In the genomic region with DNA sequence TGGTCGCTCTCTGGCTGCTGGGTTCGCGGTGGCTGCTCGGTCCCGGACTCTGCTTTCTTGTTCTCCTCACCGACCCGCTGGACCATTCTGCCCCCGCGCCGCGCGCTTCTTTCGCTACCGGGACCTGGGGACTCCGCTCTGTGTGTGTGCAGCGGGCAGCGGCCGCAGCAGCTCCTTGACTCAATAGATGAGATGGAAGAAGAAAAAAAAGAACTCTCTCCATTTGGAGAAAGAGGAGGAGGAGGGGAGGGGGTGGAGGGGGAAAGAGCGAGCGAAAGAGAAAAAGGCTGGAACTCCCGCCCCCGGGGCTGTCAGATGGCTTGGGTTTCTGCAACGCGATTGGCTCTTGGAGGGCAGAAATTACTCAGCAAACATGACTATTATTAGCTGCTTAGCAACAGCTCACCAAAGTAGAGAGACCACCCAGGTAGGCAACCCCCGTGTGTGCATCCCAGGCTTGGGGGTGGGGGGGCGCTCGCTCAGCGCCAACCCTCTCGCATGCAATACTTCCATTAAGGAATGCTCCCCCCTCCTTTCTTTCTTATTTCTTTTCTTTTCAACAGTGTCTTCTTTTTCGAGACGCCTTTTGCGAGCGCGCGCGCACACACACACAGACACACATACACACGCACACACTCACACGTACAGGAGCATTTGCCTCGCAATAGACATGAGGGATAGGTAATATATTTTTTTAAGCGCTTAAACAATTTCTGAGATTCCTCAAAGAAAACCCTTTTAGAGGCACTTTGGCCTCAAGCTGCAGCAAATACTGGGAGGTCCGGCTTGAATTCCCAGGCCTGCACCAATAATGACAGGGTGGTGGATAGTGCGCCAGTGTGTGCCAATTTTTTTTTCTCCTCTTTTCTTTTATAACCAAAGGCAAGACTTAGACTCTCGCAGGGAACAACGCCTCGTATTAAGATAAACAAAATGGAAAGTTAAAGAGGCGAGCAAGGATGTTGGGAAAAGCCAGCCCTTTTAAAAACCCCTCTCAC, we compare ENCODE assay signal across 8 mouse cellular contexts. TPM values are rescaled to one million over a fixed set of nuclear protein-coding genes. Genes with fewer than 3 reads are reported as not detected.
DNase-seq lines count a peak whose midpoint lies in the region; ATAC-seq and TF ChIP-seq lines count a peak whose summit lies in the region.

No protein-coding gene starts in this region.

- H3K4me3 ChIP-seq in hindbrain, embryonic 14.5 days (replicated peaks; ENCODE audit: low read length): peak overlapping the region; percentile 96

- peak overlapping the region; percentile 98 for H3K27ac ChIP-seq in hindbrain, embryonic 14.5 days

- H3K9me3 ChIP-seq in hindbrain, embryonic 14.5 days (ENCODE audit: control insufficient read depth, low read length): no peaks in the 10 kb centered on the region

- H3K9ac ChIP-seq in hindbrain, embryonic 14.5 days: peak overlapping the region; percentile 95

- no peak for TF ChIP-seq CTCF in Patski (IDR thresholded peaks at IDR 0.05)

- no peaks in the 10 kb centered on the region for H3K36me3 ChIP-seq in hindbrain, embryonic 14.5 days (replicated peaks; ENCODE audit: control insufficient read depth, insufficient read depth)

- under 1% methylated on average over 46 of the region's 46 CpGs for WGBS in hindbrain, embryonic 14.5 days

- peak overlapping the region; percentile 85 for H3K4me2 ChIP-seq in hindbrain, embryonic 14.5 days (replicated peaks)

- no peak for DNase-seq in Patski (ENCODE audit: low read depth, low spot score)
- DNase-seq in cerebellum, postnatal 10 days: peak; percentile 92 to 94
- peak; percentile 85 to 86 for DNase-seq in frontal cortex, postnatal 10 days (ENCODE audit: low spot score in 2 of 2)
- DNase-seq in hindbrain, embryonic 14.5 days (ENCODE audit: low spot score): peak; percentile 92
- DNase-seq in left cerebral cortex, adult 18-20 months (ENCODE audit: low spot score in 2 of 2): peak; percentile 79 to 88
- DNase-seq in lung, postnatal 4 days: peak; percentile 85 to 92
- DNase-seq in right cerebral cortex, adult 2 months (ENCODE audit: low spot score in 2 of 2): peak; percentile 90 to 94
- DNase-seq in urinary bladder, postnatal 25 days (ENCODE audit: low spot score): peak; percentile 64

- POLR2A ChIA-PET in Patski (lab: Charles Lee): interaction anchor here (0.7 kb wide), 1 partner anchor 352 kb away, joined by 6 read pairs; no protein-coding TSS in a partner anchor

- ATAC-seq in Patski: peak; percentile 32
- peak; percentile 69 for ATAC-seq in hindbrain, embryonic 14.5 days (ENCODE audit: low FRiP score)

- peaks cover 42% of the 10 kb centered on the region for H3K4me1 ChIP-seq in hindbrain, embryonic 14.5 days (replicated peaks; ENCODE audit: control insufficient read depth, insufficient read depth, low read length)

- no peaks in the 10 kb centered on the region for H3K27me3 ChIP-seq in Patski
- H3K27me3 ChIP-seq in hindbrain, embryonic 14.5 days (ENCODE audit: control insufficient read depth, insufficient read depth, low read length): peaks cover 29% of the 10 kb centered on the region

- in situ Hi-C loops in Patski (cut with MboI; ENCODE audit: low pct_unique_long_range_greater_than_20kb): no loop called here

- CTCF ChIA-PET in Patski (lab: Charles Lee): no interaction called here

RNA-seq across cellular contexts. Expression of a gene that starts 7.1 kb away (rescaled TPM):
- polyA plus RNA-seq in Patski (2021): 13.8 TPM
- 22.7 and 24.2 TPM in 2 replicates for polyA plus RNA-seq in hindbrain, embryonic 14.5 days (2014; fragmentation: Nextera tagmentation; extraction: Ambion mirVana)
- total RNA-seq in left cerebral cortex, adult 18-20 months (2021): 10 to 100 TPM; 49.4 to 55.7 TPM
